Mouse (Mus musculus): ENCODE measurements at regions not wholly inside any gene's neighbourhood (a gene's known extent, or its start where the extent isn't known, plus 50 kb on each side); places are given as distances from the start of the nearest gene placed in this dataset.

GRCm38 (mm10) chr14:46082646-46083045, 296.6 kb upstream of the Gm15217 start:
- no peak for DNase-seq (ENCODE audit: low spot score)

- peak; percentile 54 for DNase-seq (ENCODE audit: low spot score)
Observed at GRCm38 (mm10) chr14:46088968-46089691, 290.1 kb upstream of the Gm15217 start.

DNA sequence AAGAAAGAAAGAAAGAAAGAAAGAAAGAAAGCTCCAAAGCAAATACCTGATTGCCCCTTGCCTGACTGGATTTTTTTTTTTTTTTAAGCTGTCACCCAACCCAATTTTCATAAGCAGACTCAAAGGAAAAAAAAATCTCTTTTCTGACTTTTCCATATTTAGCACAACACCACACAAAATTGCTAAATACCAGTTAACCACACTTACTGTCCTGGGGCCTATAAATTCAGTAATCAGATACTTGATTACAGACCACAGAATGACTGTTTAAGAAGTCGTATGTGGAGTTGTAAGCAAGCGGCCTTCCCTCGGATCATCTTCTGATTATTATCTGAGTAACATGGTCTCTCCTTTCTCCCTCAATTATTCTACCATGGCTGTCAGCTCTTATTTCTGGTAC, 263.3 kb upstream of the Gm15217 start:
- DNase-seq (ENCODE audit: low spot score), result no peak

DNA sequence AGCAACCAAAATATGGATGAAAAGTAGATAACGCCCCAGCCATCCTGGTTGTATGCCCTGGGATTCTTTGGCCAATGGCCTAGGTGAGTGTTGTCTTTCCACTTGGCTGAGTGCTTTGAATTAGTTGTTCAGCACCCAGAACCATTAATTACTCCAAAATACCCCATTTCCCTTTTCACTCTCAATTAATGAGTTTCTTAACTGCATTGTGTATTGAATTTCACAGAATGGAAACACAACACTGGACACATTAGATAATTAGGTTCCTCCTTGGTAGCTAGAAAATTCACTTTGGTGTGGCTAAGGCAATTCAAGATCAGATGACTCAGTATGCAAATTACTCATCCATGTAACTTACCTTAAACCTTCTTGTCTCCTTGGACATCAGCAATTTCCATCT, 252.7 kb upstream of the Gm15217 start:
- DNase-seq (ENCODE audit: low spot score), result no peak

GRCm38 (mm10) chr14:46129762-46130161, 249.5 kb upstream of the Gm15217 start:
- no peak for DNase-seq (ENCODE audit: low spot score)

DNA sequence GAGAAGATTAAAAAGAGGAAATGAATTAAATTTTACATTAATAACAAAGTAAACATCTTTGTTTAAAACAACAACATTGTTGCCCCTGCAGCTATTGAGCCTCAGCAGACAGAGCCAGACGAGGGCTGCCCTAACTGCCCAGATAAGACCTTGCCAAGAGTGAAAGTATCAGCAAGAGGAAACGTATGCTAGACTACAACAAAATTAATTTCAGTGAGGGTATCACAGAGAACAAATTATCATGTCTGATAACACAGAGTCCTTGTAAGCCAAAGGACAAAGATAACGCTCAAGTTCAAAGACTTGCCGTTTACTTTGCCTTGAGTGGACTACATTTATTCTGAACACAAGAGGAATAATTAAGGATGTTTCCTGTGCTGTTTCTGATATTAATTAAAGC, 235.0 kb upstream of the Gm15217 start:
- DNase-seq (ENCODE audit: low spot score), result no peak

DNA sequence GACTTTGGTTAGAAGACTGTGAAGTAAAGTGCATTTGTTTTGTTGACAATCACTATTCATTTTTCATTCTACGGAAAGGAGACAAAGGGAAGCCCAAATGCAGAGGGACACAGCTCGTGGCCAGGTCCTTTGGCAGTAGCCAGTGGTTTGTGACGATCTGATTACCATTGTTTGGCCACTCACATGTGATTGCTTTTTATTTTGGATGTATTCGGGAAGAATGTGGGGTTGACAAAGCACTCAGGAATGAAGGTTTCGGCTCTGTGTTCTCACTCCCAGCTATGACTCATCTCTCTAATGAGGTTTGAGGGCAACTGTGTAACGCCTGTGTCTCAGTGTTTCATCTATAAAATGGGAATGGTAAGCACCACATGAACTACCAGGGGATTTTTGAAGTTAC, 234.5 kb upstream of the Gm15217 start:
- DNase-seq (ENCODE audit: low spot score), result peak; percentile 16

- no peak for DNase-seq (ENCODE audit: low spot score)
Observed at GRCm38 (mm10) chr14:46145584-46145983, 233.6 kb upstream of the Gm15217 start.

DNA sequence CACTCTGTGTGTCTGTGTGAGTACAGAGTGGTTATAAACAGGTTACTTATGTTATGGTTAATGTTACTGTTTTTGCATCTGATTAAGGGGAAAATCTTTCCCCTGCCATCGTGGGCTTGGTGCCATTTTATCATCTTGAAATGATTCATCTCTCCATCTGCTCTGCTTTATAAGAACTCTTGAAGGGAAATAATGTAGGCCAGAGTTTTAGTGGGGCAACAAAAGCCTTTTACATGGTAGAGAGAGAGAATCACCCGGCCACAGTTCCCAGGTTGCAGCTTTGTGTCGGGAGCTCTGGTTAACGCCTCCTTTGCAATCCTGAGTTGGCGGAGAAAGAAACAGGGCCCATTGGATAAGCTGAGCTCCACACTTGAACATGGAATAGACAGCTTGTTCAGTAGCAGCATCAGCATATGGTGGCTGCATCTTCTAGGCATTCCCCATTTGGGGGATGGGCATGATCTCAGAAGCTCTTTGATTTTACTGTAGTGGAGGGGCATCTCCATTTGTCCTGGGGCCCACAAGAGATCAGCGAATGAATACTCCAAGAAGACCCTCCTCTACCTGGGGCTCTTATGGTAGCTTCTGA, 230.0 kb upstream of the Gm15217 start:
- DNase-seq (ENCODE audit: low spot score), result no peak

DNA sequence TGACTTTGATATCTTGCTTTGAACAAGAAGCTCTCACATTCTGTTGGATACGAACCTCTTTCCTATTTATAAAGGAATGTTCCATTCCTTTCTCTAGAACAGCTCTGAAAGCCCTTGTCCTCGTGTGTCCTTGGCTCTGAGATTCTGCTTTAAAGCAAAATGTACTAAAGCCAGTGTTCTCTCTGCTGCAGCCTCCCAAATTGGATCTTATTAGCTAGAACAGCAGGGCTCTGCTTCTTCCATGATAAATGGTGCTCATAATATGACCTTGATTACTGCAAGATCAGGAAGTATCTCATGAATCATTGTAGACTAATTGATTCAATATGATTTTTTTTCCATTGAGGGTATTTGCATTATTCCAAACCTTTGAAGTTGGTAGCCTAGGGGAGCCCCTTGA, 220.5 kb upstream of the Gm15217 start:
- no peak for DNase-seq (ENCODE audit: low spot score)

DNA sequence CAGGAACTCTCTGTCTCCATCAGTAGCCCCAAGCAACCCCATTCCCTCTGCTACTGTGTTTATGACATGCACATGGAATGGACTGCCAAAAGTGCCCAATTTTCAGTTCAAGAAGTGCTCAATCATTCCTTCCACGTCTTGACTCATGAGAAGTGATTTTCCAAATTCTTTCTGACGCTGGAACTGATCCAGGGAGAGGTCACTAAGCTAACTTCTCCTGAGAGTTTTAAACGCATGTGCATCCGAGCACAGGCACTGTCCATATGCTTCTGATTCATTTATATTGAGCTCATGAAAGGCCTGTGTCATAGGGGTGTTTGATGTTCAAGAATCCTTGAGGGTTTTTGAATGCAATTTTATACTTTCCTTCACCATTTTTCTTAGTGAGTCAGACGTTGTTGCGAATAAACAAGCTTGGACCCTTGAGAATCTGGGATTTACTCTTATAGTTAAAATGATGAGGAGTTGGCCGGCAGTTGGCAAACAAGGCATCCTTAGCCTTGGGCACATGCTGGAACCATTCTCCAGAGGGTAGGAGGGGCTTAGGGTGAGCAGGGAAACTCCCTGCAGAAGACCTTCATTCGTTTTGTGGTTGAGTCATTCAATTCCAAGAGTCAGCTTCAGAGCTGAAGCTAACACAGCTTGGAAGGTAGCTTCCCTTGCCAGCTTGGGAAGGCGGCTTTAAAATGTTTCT, 206.9 kb upstream of the Gm15217 start:
- DNase-seq (ENCODE audit: low spot score), result no peak

GRCm38 (mm10) chr14:46172875-46173324, 206.3 kb upstream of the Gm15217 start:
- no peak for DNase-seq (ENCODE audit: low spot score)

DNA sequence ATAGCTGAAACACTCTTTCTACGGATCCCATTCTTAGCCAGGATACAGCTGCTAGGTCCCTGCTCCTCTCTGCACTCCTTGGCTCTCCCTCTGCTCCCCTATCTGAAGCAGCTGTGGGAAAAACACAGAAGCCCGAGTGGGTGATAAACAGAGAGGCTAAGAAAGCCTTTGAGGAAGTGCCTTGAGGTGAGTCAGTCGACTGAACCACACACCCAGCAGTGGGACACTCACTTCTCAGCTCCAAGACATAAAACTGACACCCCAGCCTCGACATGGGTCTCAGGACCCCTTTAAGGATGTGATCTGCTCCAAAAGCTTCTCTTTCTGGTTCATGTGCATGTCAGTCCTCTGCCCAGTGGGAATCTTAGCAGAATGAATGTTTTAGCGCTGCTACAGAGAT, 204.8 kb upstream of the Gm15217 start:
- no peak for DNase-seq (ENCODE audit: low spot score)

DNA sequence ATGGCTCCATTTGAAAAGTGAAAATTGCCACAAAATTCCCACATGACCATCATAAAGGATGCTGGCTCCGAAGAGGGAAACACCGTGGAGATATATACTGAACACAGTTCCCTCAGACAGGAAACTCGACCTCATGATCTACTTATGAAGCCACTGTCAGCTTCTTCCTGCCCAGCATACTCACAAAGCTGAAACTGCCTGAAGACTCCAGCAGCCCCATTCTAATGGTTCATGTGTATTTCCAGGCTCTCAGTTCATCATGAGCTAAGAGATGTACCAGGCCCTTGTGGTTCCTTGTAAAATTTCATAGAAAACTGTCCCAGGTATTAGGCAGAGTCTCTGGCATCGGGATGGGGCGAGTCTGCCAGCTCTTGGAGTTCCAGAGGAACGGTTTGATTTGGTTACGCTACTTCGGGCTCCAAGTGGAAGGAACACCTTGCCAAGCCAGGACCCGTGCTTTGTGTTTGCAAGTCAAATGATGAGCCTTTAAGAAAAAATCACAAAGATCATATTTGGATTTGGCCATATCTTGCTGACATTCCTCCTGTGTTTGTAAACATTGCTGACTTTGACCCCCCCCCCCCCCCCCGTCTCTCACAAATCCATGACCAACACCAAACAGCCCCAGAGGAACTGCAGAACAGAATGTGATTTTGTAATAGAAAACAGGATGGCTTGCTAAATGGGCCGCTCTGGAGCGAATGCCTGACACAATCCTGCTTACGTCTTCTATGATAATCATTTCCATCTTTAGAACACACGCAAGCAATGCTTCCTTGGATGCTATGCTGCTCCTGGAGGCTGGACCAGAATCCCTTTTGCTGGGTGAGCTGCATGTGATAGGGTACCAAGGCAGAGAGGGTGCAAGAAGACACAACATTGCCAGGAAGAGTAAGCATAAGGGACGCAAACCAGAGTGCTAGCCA, 203.7 kb upstream of the Gm15217 start:
- no peak for DNase-seq (ENCODE audit: low spot score)

DNA sequence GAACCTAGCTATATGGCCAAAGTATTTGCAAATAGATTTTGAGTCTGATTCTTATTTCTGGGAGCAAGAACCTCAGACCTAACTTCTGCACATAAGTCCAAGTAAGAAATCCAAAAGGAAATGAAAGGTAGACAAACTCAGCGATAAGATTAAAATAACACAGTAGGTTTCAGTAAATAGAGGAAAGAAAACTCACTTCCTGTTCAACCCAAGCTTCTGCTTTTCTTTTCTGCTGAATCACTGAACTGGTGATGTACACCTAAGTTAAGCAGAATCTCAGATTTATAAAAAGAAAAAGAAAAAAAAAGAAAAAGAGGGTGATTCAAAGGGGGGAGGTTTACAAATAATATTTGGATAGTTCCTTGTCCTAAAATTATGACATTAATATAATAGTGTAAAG, 200.2 kb upstream of the Gm15217 start:
- no peak for DNase-seq (ENCODE audit: low spot score)

GRCm38 (mm10) chr14:46191639-46192399, 187.4 kb upstream of the Gm15217 start:
- no peak for DNase-seq (ENCODE audit: low spot score)

DNA sequence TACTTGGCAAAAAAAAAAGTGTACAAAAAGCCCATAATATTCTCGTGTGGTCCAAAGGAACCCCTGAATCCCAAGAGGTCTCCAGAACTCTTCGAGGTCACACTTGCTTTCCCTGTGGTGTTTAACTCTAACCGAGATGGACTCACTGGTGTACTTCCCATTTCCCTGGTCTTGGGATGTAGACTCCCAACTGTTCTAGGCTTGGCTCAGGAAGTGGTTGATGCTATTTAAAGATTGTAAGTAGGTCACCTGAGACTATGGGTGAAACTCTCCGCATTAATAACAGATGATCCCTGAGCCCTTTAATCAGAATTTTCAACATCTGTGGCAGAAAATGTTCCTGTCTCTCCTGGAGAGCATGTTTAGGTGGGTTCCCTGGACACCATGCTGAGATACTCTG, 185.6 kb upstream of the Gm15217 start:
- DNase-seq (ENCODE audit: low spot score), result no peak

DNA sequence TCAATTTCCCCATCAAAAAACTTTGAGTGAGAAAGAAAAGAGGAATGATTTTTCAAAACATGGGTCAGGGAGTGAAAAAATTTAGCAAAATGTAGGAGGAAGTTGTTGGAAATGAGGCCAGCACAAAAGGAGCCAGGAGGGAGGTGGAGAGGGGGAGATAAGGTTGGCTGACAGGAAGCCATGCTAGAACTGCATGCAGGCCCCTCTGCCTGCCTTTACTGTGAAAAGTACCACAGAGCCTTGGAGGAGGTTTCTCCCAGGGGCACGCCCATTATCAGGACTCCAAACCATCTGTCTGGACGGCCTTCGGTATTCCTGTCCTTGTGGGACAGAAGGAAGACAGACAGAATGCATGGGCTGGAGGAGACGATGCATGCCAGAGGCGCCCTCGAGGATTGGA, 183.3 kb upstream of the Gm15217 start:
- DNase-seq (ENCODE audit: low spot score), result no peak

DNA sequence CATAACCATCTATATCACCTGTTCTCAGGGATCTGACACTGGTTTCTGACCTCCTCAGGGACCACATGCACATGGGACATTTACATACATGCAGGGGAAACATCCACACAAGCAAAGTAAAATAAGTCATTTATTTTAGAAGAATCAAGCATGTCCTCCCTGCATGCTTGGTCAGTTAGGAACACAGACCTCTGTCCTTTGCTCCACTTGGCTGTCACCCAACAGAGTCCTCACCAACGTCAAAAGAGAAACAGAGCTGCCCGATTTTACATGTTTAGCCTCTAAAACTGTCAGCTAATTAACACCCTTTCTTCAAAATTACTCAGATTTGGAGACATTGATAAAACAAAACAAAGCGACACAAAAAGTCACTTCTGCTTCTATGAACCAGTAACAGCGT, 176.4 kb upstream of the Gm15217 start:
- DNase-seq (ENCODE audit: low spot score), result no peak

GRCm38 (mm10) chr14:46220483-46220882, 158.7 kb upstream of the Gm15217 start:
- no peak for DNase-seq (ENCODE audit: low spot score)

GRCm38 (mm10) chr14:46221897-46222669, 157.1 kb upstream of the Gm15217 start:
- no peak for DNase-seq (ENCODE audit: low spot score)

All from urinary bladder, postnatal 14 days (tissue).